Mouse (Mus musculus) cerebellum, postnatal 10 days (tissue): ENCODE measurements at regions not wholly inside any gene's neighbourhood (a gene's known extent, or its start where the extent isn't known, plus 50 kb on each side); places are given as distances from the start of the nearest gene placed in this dataset.
A peak's percentile ranks its signal among the peaks of the same experiment; 100 is the strongest.

Experiments
- DNase-seq, 2 experiments: peaks; one replicate each; pipeline ENCODE4 v3.0.0; 2021; ENCODE audit warnings: mixed read lengths in 2 of 2

DNA sequence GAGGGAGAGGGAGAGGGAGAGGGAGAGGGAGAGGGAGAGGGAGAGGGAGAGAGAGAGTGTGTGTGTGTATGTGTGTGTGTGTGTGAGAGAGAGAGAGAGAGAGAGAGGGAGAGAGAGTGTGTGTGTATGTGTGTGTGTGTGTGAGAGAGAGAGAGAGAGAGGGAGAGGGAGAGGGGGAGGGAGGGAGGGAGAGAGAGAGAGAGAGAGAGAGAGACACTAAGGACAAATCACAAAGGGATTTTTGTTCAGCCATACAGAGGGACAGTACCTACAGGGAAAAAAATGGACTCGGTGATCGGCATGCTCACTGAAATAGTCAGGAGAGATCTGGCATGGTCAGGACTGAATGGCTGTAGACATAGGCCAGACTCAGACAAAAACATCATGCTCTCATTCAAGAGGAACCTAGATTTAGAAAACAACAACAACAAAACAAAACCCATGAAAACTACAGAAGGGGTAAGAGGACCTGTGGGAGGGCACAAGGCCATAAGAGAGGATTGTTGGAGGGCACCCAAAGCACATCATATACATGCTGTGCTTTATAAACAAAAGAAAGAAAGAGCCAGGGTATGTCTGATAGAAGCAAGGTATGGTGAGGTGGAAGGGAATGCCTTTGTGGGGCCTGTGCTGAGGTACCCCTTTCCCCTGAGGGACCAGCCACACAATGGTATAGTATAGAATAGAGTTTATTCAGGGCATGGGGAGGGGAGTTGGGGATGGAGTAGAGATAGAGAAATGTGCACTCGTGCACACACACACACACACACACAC, 127.0 kb upstream of the Med14 start:
- DNase-seq, result no peak

DNA sequence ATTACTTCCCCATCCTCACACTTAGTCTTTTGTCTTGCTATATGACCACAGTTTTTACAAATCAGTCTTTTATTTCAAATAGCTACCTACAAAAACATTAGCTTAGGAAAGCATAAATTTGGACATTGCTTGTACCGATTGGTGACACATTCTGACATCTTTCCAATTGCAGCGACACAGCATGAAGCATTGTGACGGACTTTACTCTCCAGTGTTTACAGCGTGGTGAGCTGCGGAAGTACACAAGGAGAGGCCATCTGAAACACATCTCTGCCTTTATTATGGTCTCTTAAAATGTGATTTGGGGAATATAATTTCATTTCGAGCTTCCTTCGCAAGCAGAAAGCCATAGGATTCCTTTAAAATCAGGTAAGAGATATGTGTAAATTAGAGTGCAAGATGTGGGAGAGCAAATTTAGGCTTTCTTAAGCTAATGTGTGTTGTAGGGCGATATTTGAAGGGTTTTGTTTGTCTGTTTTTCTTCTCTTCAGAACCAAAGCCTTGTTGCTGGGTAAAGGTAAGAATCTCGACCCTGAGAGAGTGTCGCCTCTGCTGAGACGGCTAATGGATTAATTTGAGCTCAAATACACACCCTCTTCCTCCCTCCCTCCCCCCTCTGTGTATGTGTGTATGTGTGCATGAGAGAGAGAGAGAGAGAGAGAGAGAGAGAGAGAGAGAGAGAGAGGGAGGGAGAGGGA, 126.3 kb upstream of the Med14 start:
- DNase-seq, result no peak

DNA sequence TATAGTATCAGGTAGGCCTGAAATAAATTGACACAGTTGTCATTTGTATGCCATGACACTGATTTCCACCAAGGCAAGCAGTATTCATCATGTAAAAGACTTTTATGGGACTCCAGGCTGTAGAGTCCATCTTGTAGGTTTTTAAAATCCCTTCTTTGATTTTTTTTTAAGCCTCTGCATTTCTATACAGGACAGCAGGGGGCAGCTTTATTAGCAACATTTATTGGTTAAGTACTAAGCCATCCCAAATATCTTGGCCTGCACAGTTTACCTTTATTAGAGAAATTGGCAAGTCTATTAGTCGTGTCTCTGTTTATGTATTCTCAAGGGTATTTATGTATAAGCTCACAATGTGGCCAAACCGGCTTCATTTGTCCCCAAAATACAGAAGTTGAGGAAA, 125.6 kb upstream of the Med14 start:
- DNase-seq, result no peak

DNA sequence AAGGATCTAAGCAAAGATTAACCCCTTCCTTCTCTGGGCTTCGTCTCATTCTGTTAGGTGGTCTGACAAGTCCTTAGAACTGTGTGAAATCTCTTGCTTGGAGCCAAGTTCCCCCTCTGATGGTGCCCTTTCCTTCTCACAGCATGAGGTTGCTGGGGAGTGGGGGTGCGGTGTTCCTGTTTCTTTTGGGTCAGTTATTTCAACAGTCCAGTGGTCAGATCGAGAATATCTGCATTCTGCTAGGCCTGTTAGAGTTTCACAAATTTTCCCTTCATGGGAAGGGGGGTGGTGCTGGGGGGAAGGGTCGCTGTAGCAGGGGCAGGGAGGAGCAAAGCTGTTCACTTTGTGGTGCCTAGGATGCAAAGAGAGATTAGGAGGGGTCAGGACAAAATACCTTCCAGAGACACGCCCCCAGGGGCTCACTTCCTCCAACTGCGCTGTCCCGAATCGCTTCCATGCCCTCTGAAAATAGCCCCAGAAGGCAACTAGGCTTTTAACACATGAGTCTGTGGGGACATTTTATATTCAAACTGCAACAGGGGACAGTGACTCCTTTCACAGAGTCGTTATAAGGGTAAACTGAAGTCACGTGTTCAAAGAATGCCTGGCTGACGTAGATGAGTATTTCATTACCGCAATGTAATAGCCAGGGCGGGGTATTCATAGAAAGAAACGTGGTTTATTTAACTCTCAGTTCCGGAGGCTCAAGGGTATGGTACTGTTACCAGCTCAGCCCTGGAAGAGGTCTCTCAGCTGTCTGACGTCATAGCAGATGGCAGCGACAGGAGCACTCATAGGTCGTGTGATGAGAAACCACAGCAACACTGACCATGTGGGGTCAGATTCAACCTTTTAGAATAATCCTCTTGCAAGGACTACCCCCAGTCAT, 124.5 kb upstream of the Med14 start:
- peak in 1 of 2 experiments; percentile 17 for DNase-seq

DNA sequence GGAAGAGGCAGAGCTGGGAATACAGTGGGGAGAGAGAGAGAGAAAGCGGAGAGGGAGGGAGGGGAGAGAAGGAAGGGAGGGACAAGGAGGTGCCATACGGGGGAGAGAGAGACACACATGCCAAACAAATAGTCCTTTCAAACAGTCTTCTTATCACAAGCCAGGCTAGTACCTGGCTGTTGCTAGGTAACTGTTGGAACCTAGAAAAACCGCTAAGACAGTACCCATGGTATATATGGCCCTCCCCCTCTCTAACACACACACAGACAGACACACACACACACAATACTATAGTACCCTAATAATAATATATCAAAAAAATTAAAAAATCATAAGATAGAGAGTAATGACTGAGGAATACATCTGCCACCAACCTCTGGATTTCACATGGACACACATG, 117.4 kb upstream of the Med14 start:
- DNase-seq, result no peak

DNA sequence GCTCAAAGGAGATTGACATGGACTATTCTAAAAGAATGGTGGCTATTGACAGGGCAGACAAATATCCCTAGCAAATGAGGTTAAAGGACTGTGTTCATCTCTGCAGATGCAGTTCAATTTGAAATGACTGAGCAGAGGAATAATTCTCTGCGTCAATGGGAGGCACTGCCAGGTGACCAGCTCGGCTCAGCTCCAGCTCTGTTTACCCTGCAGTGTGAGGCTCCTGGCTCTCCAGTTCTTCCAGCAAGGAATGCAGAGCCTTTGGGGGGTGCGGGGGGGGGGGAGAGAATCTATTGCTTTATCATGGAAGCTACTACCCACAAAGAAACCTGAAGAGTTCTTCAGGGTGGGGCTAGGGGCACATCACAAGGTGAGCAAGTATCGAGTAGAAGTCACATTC, 115.6 kb upstream of the Med14 start:
- peak; percentile 39 to 60 for DNase-seq

DNA sequence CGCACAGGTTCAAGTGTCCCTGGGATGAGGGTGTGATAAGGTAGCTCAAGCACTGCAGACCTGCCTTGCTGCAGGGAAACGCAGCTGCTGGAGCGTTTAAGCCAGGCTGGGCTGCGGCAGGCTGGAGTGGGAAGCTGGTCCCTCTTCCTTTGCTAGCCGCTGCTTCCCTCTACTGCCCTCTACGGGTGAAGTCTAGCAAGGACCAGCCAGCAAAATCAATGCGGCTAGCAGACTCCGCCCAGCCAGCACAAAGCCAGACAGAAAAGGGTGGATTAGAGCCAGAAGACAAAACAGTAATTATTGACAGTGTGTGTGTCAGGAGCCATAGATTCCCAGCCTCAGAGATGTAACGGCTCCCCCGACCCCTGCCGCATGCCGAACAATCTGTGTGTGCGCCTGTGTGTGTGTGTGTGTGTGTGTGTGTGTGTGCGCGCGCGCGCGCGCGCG, 111.8 kb upstream of the Med14 start:
- DNase-seq, result peak; percentile 90 to 92

DNA sequence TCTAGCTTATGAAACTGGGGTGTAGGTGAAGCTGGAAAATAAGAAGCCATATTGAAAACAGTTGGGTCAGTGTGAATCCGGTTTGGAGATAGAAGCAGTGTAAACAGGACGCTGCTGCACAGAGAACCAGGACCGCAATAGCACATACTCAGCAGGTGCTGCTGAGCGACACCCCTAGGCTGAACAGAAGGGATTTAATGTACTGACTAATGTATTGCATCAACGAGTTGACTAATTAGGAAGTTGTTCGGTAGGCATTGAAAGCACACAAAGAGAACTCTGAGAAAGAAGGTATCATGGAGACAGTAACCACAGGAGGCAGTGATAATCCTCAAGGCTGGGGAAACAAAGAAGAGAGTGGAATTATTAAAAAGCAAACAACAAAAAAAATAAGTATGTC, 111.4 kb upstream of the Med14 start:
- DNase-seq, result no peak

DNA sequence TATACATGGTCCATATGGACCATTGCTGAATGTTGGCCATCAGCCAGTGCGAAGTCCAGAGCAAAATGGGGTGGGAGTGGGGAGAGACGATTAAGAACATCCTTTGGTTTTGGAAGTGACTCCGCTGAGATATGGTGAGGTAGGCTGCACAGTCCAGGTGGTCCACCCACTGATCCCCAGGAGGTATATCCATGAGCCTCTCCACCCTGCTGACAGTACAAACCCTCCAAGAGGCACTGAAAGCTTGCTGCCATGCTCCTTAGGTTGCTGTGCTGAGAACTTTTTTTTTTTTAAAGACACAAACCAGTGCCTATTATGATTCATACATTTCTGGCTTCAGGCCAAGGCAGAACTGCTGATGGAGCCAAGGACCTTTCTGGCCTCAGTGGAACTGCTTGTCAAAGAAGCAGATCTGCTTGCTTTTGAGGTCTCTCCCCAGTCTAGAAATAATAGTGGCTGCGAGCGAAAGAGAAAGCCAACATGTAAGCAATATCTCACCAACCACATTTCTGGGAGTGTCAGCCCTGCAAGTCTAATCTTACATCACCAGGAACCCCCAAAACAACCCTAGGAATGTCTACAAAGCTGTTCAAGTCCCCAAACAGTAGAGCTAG, 105.1 kb upstream of the Med14 start:
- no peak for DNase-seq

DNA sequence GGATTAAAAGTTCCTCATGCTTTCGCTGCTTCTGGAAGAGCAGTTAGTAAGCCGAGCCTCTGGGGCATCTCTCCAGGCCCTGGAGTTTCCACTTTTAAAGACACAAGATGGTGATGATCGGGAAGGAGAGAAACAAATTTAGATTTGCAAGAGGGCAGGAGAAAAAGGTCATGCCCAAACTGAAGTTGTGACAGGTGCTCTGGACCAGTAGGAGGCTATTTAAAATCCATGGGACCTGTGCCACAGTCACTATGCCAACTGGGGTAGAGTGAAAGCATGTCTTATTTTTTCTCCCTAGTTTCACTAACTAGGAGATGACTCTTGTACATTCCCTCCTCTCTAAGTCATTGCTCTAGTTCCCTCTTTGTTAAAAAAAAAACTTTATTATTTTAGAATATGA, 104.3 kb upstream of the Med14 start:
- DNase-seq, result no peak

DNA sequence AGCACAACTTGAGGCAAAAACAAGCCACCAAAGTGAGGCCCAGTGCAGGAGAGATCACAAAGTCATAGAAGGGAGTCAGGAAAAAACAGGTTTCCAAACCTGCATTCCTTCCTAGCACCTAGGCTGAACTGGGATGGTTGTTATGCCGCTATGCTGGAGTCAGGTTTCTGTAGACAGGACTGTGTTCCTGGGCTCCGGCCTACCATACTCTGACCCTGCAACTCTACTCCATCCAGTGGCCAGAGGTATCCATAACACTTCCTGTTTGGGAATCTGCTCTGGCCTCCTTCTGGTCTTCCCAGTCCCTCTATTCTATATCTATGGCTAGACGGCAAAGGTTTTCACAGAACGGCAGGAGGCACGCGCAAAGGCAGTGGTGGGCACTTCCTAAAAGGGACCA, 98.3 kb upstream of the Med14 start:
- DNase-seq, result no peak

DNA sequence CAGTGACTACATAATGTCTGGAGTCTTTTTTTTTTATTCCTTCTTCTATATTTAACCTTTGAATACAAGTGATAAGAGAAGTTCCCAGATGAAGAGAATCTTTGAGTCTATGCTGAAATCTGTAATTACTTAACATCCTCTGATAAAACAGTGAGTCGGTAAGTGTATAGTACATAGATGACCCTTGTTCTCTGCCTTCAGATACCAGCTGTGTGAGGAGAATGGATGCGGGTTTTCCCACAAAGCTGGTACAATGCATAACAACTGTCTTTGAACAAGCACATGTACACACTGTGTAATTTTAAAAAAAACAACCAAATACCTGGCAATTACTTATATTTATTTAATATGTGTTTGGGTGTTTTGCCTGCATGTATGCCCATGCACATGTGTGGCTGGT, 96.9 kb upstream of the Med14 start:
- no peak for DNase-seq

DNA sequence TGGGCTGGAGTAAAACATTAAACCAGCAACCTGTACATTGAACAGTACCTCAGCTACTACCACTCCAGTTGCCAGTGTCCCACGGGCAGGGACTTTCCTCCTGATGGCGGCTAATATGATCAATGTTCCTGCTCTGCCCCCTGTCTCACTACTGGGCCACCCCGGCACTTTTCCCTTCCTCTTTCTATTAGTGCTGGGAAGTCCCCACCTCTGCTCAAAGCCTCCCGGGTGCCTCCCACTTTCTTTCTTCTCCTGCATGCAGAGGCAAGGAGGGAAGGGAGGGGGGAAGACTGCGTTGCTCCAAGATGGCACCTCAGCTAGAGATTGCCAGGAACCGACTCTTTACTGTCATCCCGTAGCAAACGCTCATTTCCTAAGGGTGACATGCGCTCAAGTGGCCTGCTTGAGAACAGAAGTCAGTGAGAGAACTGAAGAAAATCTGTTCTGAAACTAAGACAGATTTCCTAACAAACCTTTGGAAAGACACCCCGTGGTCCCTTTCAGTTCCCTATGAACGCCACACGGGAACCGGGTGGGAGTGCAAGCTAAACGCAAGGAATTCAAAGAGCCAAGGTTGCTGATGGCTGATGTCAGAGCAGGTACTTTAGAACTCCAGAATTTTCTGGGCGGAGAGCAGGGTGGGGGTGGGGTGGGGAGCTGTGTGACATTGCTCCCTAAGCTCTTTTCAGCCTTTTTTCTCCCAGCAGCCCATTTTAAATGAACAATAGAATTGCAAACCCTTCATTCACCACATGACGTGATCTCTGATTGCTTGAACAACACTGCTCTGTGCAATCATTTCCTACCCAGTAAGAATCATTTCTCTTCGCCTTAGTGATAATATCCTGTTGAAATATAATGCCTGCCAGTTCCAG, 96.2 kb upstream of the Med14 start:
- peak in 1 of 2 experiments; percentile 30 for DNase-seq

DNA sequence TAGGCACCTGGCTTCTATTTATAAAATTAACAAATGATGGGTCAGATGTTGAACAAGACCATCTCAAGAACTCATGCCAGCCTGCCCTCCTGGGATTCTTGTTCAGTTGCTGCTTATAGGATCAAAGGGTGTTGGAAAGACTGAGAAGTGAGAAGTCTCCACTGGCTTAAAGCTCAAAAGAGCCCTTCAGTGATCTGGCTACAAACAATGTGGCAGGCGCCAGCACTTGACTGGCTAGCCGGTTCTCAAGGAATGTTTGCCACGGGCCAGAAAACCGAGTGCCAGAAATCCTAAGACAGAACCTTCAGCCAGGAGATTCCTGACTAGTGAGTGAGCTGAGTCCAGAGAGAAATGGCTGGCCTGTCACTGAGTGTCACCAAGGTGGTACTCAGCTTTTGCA, 93.6 kb upstream of the Med14 start:
- peak; percentile 37 to 47 for DNase-seq

DNA sequence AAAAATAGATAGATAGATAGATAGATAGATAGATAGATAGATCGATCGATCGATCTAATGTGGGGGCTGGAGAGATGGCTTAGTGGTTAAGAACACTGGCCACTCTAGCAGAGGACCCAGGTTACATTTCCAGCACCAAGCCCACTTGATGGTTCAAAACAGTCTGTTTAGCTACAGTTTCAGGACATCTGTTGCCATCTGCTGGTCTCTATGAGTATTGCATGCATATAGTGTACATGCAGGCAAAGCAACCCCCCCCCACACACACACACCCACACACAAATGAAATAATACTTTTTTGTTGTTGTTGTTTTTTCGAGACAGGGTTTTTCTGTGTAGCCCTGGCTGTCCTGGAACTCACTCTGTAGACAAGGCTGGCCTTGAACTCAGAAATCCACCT, 89.8 kb upstream of the Med14 start:
- DNase-seq, result peak; percentile 29 to 51

DNA sequence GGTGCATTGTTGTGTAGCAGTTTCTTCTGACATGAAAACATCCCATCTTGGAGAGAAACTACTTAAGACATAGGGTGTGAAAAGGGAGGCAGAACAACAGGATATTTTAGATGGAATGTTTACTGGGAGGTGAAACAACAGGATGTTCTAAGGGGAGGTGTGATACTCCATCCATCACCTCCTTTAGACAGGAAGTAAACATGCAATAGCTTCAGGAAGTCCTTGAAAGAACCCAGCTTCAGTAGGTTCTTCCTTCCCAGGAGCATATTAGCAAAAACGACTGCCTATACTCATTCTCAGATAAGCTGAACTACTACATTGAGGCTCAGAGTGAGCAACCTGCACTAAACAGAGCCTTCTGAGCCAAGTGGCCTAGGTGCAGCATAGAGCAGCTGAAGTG, 82.6 kb upstream of the Med14 start:
- no peak for DNase-seq

DNA sequence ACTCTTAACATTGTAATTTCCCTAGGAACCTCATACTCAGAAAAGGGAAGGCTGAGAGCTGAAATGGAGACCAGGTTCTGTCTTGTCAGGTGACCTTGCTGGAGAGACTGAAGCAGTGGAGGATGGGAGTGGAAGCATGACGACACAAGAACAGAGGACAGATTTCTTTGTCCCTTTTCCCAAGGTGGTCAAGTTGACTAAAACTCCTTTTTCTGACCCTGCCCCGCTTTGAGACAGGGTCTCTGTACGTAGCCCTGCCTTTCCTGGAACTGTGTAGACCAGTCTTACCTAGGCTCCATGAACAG, 79.1 kb upstream of the Med14 start:
- DNase-seq, result peak in 1 of 2 experiments; percentile 53

DNA sequence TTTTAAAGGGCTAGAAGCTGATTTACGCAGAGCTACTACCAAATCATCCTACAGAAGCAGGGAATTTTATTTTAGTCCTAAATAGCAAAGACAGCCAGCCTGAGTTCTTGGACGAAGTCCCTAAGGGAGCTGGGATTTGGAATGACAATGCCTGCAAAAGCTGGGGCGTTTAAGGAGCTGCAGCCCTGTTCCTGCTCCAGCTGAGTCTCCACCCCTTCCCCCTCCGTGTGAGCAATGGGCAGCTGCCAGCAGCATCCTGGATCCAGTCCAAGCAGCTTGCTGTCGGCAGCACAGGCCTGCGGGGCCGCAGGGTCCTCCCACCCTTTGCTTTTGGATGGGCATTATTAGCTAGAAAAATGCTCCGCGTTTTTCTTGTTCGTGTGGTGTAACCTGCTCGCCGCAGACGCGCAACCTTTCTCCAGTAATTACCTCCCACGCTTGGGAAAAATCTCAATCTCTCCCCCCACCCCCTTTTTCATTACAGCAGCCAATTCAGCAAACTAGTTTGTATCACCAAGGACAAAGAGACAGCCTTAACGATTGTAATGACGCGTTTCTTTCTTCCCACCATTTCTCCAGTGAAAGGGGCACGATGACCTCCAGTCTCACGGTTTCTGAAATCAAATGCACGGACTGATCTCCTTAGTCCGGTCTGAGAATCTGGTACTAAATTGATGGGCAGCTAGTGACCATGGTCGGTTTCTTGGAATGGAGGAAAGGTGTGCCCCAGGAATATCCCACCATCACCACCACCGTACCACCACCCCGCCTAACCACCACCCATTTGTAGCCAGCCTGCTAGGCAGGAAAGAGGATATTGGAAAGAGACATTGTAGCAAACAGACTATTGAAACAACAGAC, 78.5 kb upstream of the Med14 start:
- DNase-seq, result peak; percentile 96 to 97

DNA sequence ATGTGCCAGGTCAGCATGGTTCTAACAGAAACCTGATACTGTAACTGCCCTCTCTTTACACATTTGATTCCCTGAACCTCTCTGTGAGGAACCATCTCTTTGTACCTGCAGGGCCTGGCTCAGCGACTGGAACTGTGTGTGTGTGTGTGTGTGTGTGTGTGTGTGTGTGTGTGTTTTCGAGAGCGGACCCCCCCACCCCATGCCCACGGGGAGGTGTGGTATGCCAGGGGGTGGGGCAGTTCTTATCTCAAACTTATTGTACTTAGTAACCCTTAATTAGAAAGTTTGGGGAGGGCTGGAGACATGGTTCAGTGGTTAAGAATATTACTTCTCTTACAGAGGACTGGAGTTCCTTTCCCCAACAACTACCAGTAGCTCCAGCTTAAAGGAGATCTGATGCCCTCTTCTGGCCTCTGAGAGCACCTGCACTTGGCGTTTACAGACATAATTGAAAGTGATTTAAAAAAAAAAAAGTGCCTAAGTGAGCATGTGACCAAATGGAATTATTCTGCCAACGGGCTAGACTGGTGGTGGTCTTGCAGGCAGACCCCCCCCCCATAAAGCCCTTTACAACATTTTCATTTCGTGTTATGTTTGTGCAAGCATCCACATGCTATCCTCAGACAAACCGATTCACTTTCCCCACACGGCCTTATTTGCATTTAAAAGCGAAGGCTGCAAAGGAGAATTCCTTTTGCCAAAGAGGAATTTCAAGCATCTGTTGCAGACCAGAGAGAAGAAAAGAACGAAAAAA, 77.7 kb upstream of the Med14 start:
- peak; percentile 67 to 78 for DNase-seq

DNA sequence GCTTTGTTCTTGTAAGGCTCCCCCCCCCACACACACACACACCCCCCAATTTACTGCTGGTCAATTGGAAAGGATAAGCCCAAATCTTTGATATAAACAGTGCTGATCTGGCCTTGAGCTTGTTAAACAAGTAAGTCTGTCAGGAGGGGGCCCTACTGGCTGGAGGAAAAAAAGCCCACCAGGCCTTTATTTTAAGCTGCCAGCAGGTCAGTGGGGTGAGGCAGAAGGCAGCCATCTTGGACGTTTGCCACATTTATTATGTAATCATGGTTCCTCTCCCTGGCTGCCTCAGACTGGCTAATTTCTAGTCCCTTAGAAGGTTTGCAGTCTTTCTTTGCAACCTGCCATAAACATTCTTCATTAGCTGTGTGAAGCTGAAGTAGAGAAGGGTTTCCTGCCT, 75.9 kb upstream of the Med14 start:
- DNase-seq, result peak; percentile 44 to 71
